Mouse (Mus musculus) heart, embryonic 16.5 days (tissue): ENCODE data around the gene Psme1. TPM values are rescaled to one million over a fixed set of nuclear protein-coding genes. Genes with fewer than 3 reads are reported as not detected.
A peak's percentile ranks its signal among the peaks of the same experiment; 100 is the strongest.

ENCODE experiments used
- ATAC-seq: fragments of 200-750 bp; cut with Nextera tagmentation; replicated peaks from 2 replicates; pipeline ENCODE4 v1.8.0; 2017; ENCODE audit warnings: moderate number of reproducible peaks; ENCODE audit not compliant: insufficient read depth, low FRiP score; ENCODE audit errors: extremely low read depth
- H3K27ac ChIP-seq: fragments of 300-500 bp; sonication (generic); 2 replicates; pipeline ENCODE4 v1.5.1; 2014; ENCODE audit warnings: mild to moderate bottlenecking, low read length, control low read depth, moderate library complexity
- H3K27me3 ChIP-seq: fragments of 300-500 bp; sonication (generic); 2 replicates; pipeline ENCODE4 v1.6.1; 2014; ENCODE audit warnings: low read length, mixed read lengths; ENCODE audit not compliant: control insufficient read depth, insufficient read depth
- H3K36me3 ChIP-seq: fragments of 300-500 bp; sonication (generic); 2 replicates; pipeline ENCODE4 v1.6.1; 2014; ENCODE audit not compliant: control insufficient read depth, insufficient read depth
- H3K4me1 ChIP-seq: fragments of 300-500 bp; sonication (generic); 2 replicates; pipeline ENCODE4 v1.6.1; 2014; ENCODE audit warnings: low read length, mixed read lengths; ENCODE audit not compliant: control insufficient read depth, insufficient read depth
- H3K4me2 ChIP-seq: fragments of 300-500 bp; sonication (generic); 2 replicates; pipeline ENCODE4 v1.6.1; 2014; ENCODE audit warnings: low read depth, mild to moderate bottlenecking, control low read depth, low read length
- H3K4me3 ChIP-seq: fragments of 300-500 bp; sonication (generic); 2 replicates; pipeline ENCODE4 v1.5.1; 2014; ENCODE audit warnings: mild to moderate bottlenecking, control low read depth, low read length
- H3K9ac ChIP-seq: fragments of 300-500 bp; sonication (generic); 2 replicates; pipeline ENCODE4 v1.6.1; 2014; ENCODE audit warnings: low read length, control low read depth
- H3K9me3 ChIP-seq: fragments of 300-500 bp; sonication (generic); replicated peaks from 2 replicates; pipeline ENCODE4 v1.6.1; 2016; ENCODE audit warnings: low read length; ENCODE audit not compliant: control insufficient read depth
- whole genome bisulfite sequencing: fragments of 180-500 bp; shearing (Covaris S2); extraction: QIAGEN DNeasy Blood & Tissue Kit; methylation state at CpG from one replicate; pipeline ENCODE4 v1.1.7; 2014; 5-methylcytosine and 5-hydroxymethylcytosine counted together
- polyA plus RNA-seq: library from polyadenylated mRNA; unstranded; fragments of >200 nt; fragmentation: Nextera tagmentation; extraction: Ambion mirVana; gene quantifications from 2 replicates; pipeline ENCODE4 v1.2.1, GENCODE M21; 2015

Gene Psme1
- polyA plus RNA-seq, 1 experiment from 2014 or later: 227 TPM

DNA sequence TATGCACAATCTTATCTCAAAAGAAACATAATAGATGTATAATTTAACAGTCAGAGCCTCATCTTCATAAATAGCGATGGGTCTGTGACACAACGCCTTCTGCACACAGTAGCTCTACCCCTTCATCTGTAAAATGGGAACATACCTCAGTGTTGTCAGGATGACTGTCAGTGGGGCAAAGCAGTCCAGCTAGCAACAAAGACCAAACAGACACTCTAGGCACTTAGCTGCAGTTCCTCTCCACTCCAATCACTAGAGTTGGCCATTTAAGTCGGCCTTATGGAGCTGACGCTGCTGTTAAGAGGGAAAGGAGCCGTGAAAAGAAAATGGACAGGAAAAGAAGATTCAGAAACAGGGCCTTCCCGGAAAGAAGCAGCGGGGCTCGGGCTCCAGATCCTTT, 26.1 kb upstream of the Psme1 start:
- Histone ChIP-seq H3K4me3 (no peak overlapping the region), H3K36me3 (peaks cover 13% of the 10 kb centered on the region), H3K4me2 (no peak overlapping the region), H3K27me3 (no peaks in the 10 kb centered on the region), H3K27ac (no peak overlapping the region), H3K4me1 (peaks cover 2% of the 10 kb centered on the region; the same call in 1 of the 2 replicates), H3K9ac (no peak overlapping the region), H3K9me3 (no peaks in the 10 kb centered on the region)
- 90% methylated on average over 8 of the region's 8 CpGs for whole genome bisulfite sequencing
- no peak for ATAC-seq

DNA sequence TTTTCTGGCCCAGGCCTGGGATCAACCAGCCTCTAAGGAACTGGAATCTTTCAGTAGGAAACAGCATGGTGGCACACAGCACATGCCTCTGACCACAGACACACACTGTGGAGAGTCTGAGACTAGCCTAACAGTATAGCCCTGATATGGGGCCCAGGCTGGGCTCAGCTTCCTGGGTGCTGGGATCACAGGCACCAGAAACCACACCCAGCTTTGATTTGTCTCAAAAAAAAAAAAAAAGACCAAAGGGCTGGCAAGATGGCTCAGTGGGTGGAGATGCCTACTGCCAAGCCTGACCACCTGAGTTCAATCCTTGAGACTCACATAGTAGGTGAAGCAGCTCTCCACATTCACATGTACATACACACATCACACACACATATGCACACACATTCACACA, 23.3 kb upstream of the Psme1 start:
- H3K27ac ChIP-seq: no peak overlapping the region
- no peaks in the 10 kb centered on the region for H3K27me3 ChIP-seq
- H3K9ac ChIP-seq: no peak overlapping the region
- H3K4me1 ChIP-seq: peaks cover 4% of the 10 kb centered on the region; the same call in 1 of the 2 replicates
- no peak for ATAC-seq
- no peaks in the 10 kb centered on the region for H3K36me3 ChIP-seq
- H3K4me2 ChIP-seq: no peak overlapping the region
- H3K4me3 ChIP-seq: no peak overlapping the region
- H3K9me3 ChIP-seq: no peaks in the 10 kb centered on the region

GRCm38 (mm10) chr14:55555788-55556187, 22.1 kb upstream of the Psme1 start:
- no peaks in the 10 kb centered on the region for H3K9me3 ChIP-seq
- H3K4me1 ChIP-seq: peaks cover 4% of the 10 kb centered on the region; the same call in 1 of the 2 replicates
- 65% methylated on average over 3 of the region's 3 CpGs for WGBS
- no peaks in the 10 kb centered on the region for H3K27me3 ChIP-seq
- no peak overlapping the region for H3K4me2 ChIP-seq
- no peak overlapping the region for H3K9ac ChIP-seq
- no peak for ATAC-seq
- no peaks in the 10 kb centered on the region for H3K36me3 ChIP-seq
- H3K27ac ChIP-seq: no peak overlapping the region
- H3K4me3 ChIP-seq: no peak overlapping the region

DNA sequence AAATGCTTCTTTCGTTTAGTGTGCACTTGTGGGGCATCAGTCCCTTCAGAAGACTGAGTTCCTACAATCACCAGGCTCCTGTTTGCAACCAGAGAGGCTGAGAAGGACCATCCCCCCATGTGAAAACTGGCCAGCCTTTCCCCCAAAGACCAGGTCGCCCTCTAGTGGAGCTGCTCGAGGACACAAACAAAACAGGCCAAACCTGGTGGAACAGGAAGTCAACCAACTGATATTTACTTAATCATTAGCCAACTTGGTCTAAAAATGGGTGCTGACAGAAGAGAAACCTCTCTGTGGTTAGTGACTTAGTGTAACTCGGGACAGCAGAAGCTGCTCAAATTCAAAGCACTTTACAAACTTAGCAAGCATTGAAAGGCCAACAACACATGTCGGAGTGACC, 20.9 kb upstream of the Psme1 start:
- 22% methylated on average over 5 of the region's 5 CpGs for WGBS

DNA sequence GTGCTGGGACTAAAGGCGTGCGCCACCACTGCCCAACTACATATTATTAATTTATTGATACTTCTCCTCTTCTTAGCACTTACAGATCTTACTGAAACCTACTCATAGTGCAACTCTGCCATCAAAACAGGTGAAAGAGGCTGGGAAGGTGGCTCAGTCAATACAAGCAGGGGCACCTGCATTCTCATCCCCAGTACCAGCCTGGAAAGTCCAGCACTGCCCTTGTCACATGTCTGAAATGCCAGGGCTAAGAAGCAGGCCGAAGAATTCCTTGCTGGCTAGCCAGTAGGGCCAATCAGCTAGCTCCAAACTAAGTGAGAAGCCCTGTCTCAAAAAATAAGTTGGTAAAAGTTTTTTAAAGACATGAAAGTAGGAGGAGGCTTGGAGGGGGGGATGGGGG, 20.3 kb upstream of the Psme1 start:
- no peaks in the 10 kb centered on the region for H3K9me3 ChIP-seq
- H3K4me1 ChIP-seq: peaks cover 12% of the 10 kb centered on the region
- H3K27ac ChIP-seq: no peak overlapping the region
- no peak for ATAC-seq
- no peaks in the 10 kb centered on the region for H3K27me3 ChIP-seq
- no peak overlapping the region for H3K4me3 ChIP-seq
- 80% methylated on average over 3 of the region's 3 CpGs for WGBS
- no peaks in the 10 kb centered on the region for H3K36me3 ChIP-seq
- H3K9ac ChIP-seq: no peak overlapping the region
- no peak overlapping the region for H3K4me2 ChIP-seq

More for the DNA sequence above, 20.9 kb upstream of the Psme1 start:
- Histone ChIP-seq H3K9me3 (no peaks in the 10 kb centered on the region), H3K27ac (no peak overlapping the region), H3K27me3 (no peaks in the 10 kb centered on the region), H3K36me3 (no peaks in the 10 kb centered on the region), H3K4me2 (no peak overlapping the region), H3K4me3 (no peak overlapping the region), H3K4me1 (peaks cover 12% of the 10 kb centered on the region), H3K9ac (no peak overlapping the region)
- no peak for ATAC-seq

DNA sequence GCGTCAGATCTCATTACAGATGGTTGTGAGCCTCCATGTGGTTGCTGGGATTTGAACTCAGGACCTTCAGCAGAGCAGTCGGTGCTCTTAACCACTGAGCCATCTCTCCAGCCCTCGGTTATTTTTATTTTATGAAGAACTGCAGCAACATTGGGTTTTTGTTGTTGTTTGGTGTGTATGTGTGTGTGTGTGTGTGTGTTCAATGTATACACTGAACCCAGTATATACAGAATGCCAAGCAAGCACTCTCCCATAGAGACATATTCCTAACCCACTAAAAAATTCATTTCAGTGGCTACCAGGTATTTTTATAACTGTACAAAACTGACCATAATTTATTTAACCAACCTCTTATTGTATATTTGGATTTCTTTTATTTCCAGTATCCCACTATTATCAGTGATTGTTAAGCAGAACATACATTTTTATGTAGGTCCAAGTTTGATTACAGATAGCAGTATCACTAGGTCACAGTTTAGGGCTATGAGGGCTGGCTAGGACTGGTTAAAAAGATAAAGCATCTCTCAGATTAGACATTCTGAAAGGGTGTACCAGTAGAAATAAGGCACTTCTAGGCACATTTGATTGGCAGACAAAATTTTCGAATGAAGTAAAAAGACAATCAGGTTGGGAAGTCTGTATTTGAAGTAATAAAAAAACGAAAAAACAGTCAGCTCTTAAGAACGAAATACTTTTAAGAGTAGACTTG, 19.0 kb upstream of the Psme1 start:
- Histone ChIP-seq H3K27me3 (no peaks in the 10 kb centered on the region), H3K4me3 (no peak overlapping the region; the same call in 1 of the 2 replicates), H3K4me2 (peak overlapping the region; percentile 85), H3K36me3 (peaks cover 7% of the 10 kb centered on the region), H3K4me1 (peaks cover 12% of the 10 kb centered on the region), H3K27ac (peak overlapping the region; percentile 49; the same call in 1 of the 2 replicates), H3K9ac (peak overlapping the region; percentile 86), H3K9me3 (no peaks in the 10 kb centered on the region)
- ATAC-seq: no peak
- WGBS: 58% methylated on average over 6 of the region's 6 CpGs

- WGBS: under 1% methylated on average over 27 of the region's 27 CpGs
- H3K4me2 ChIP-seq: peak within 1 kb of the TSS; percentile 85
- H3K9me3 ChIP-seq: no peaks in the 10 kb centered on the region
- peaks cover 12% of the 10 kb centered on the region for H3K4me1 ChIP-seq
- peaks cover 15% of the 10 kb centered on the region for H3K36me3 ChIP-seq
- peak; percentile 82 for ATAC-seq
- H3K27me3 ChIP-seq: no peaks in the 10 kb centered on the region
- peak within 1 kb of the TSS; percentile 86 for H3K9ac ChIP-seq
- H3K4me3 ChIP-seq: peak within 1 kb of the TSS; percentile 86
- peak within 1 kb of the TSS; percentile 100 for H3K27ac ChIP-seq
Measured at GRCm38 (mm10) chr14:55559799-55560201, 18.1 kb upstream of the Psme1 start, which contains the start of gene Dcaf11. Gene Dcaf11 (plus strand): TSS chr14:55560006.

GRCm38 (mm10) chr14:55560202-55561073, 17.5 kb upstream of the Psme1 start, which contains the start of gene A730061H03Rik:
Gene A730061H03Rik (minus strand): TSS chr14:55560406.
- no peaks in the 10 kb centered on the region for H3K27me3 ChIP-seq
- peaks cover 22% of the 10 kb centered on the region for H3K36me3 ChIP-seq
- peak; percentile 94 for ATAC-seq
- H3K4me3 ChIP-seq: peak within 1 kb of the TSS; percentile 86
- under 1% methylated on average over 51 of the region's 51 CpGs for WGBS
- H3K9ac ChIP-seq: peak within 1 kb of the TSS; percentile 86
- no peaks in the 10 kb centered on the region for H3K9me3 ChIP-seq
- H3K27ac ChIP-seq: peak within 1 kb of the TSS; percentile 100
- H3K4me1 ChIP-seq: peaks cover 12% of the 10 kb centered on the region
- peak within 1 kb of the TSS; percentile 85 for H3K4me2 ChIP-seq

DNA sequence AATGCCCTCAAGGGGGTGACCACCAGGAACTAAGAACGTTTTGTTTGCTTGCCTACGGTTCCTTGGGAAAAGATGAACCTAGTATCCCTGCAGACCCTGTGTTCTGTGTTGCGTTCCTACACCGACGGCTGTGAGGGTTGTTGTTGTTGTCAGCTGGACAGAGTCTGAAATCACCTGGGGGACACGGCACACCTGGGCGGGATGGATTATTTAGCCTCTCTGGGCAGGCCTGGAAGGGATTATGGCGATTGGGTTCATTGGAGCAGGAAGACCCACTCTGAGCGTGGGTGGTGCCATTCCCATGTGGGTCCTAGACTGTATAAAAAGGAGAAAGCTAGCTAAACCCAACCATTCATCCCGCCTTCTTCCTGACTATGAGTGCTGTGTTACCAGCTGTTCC, 16.1 kb upstream of the Psme1 start:
- Histone ChIP-seq H3K27me3 (no peaks in the 10 kb centered on the region), H3K9ac (no peak overlapping the region), H3K4me2 (peak overlapping the region; percentile 85; the same call in 1 of the 2 replicates), H3K27ac (no peak overlapping the region), H3K36me3 (peaks cover 35% of the 10 kb centered on the region), H3K4me1 (peaks cover 10% of the 10 kb centered on the region), H3K9me3 (no peaks in the 10 kb centered on the region), H3K4me3 (no peak overlapping the region)
- WGBS: 84% methylated on average over 10 of the region's 10 CpGs
- no peak for ATAC-seq
